Mouse (Mus musculus) neural tube, embryonic 14.5 days (tissue): ENCODE measurements at regions not wholly inside any gene's neighbourhood (a gene's known extent, or its start where the extent isn't known, plus 50 kb on each side); places are given as distances from the start of the nearest gene placed in this dataset.

Experiments
- ATAC-seq: fragments of 200-750 bp; cut with Nextera tagmentation; 2 replicates; pipeline ENCODE4 v1.8.0; 2017; ENCODE audit warnings: low read depth, mild to moderate bottlenecking, moderate TSS enrichment, moderate library complexity
- H3K27ac ChIP-seq: fragments of 300-500 bp; sonication (generic); 2 replicates; pipeline ENCODE4 v1.5.1; 2014; ENCODE audit warnings: low read depth, mild to moderate bottlenecking, control low read depth, low read length, moderate library complexity, mixed read lengths
- H3K27me3 ChIP-seq: fragments of 300-500 bp; sonication (generic); 2 replicates; pipeline ENCODE4 v1.6.1; 2014; ENCODE audit warnings: low read length; ENCODE audit not compliant: control insufficient read depth, insufficient read depth
- H3K36me3 ChIP-seq: fragments of 300-500 bp; sonication (generic); 2 replicates; pipeline ENCODE4 v1.6.1; 2014; ENCODE audit warnings: low read length, mixed read lengths; ENCODE audit not compliant: control insufficient read depth, insufficient read depth
- H3K4me1 ChIP-seq: fragments of 300-500 bp; sonication (generic); 2 replicates; pipeline ENCODE4 v1.6.1; 2014; ENCODE audit warnings: low read length; ENCODE audit not compliant: control insufficient read depth, insufficient read depth
- H3K4me2 ChIP-seq: fragments of 300-500 bp; sonication (generic); 2 replicates; pipeline ENCODE4 v1.6.1; 2014; ENCODE audit warnings: mild to moderate bottlenecking, low read depth, low read length, control low read depth
- H3K4me3 ChIP-seq: fragments of 300-500 bp; sonication (generic); 2 replicates; pipeline ENCODE4 v1.5.1; 2014; ENCODE audit warnings: low read depth, low read length, control low read depth, mixed read lengths
- H3K9ac ChIP-seq: fragments of 300-500 bp; sonication (generic); replicated peaks from 2 replicates; pipeline ENCODE4 v1.6.1; 2014; ENCODE audit warnings: low read depth, mild to moderate bottlenecking, control low read depth, low read length, mixed read lengths
- H3K9me3 ChIP-seq: fragments of 300-500 bp; sonication (generic); 2 replicates; pipeline ENCODE4 v1.6.1; 2016; ENCODE audit warnings: low read length; ENCODE audit not compliant: control insufficient read depth
- WGBS: fragments of 180-500 bp; shearing (Covaris S2); extraction: QIAGEN DNeasy Blood & Tissue Kit; methylation state at CpG from one replicate; pipeline ENCODE4 v1.1.7; 2014; 5-methylcytosine and 5-hydroxymethylcytosine counted together

DNA sequence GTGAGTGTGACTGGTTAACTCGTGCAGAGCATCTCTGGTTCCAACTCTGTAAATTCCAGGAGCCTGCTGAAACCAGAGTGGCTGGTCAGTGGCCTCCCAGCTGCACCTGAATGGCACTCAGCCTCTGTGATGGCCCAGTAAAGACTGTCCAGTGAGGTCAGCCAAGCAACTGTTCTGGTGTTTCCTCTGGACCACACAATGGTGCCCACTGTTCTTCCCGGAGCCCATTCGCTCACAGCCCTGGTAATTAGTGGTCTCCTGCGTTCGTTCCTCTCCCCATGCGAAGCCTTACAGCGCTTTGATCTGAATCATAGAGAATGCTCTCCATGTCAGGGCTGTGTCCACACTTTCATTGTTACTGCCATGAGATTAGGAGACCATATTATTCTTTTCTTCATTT, 75.5 kb downstream of the Enkur start:
- Histone ChIP-seq H3K9ac (no peak overlapping the region), H3K27me3 (no peaks in the 10 kb centered on the region), H3K9me3 (no peaks in the 10 kb centered on the region), H3K36me3 (no peaks in the 10 kb centered on the region), H3K4me3 (no peak overlapping the region), H3K4me2 (no peak overlapping the region), H3K27ac (no peak overlapping the region), H3K4me1 (no peaks in the 10 kb centered on the region)
- WGBS, result 69% methylated on average over 7 of the region's 7 CpGs
- no peak for ATAC-seq

DNA sequence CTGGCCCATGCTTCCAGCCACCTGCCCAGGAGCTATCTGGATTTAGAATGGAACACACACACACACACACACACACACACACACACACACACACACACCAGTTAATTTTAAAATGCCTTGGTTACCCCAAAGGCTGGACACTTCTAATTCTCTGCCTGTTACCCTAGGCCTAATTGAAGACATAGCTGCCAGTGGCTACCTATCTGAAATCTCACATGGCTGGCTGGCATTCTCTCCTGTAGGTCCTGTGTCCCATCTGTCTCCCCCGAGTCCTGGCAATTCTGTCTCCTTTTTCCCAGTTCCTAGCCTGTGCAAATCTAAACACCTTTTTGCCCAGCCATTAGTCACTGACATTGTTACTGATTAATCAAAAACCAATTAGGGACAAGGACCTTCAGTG, 78.6 kb downstream of the Enkur start:
- H3K4me2 ChIP-seq, result no peak overlapping the region
- ATAC-seq, result no peak
- H3K27me3 ChIP-seq, result no peaks in the 10 kb centered on the region
- H3K9me3 ChIP-seq, result no peaks in the 10 kb centered on the region
- WGBS, result 78% methylated on average over 1 of the region's 1 CpGs
- H3K9ac ChIP-seq, result no peak overlapping the region
- H3K4me1 ChIP-seq, result no peaks in the 10 kb centered on the region
- H3K27ac ChIP-seq, result no peak overlapping the region
- H3K4me3 ChIP-seq, result no peak overlapping the region
- no peaks in the 10 kb centered on the region for H3K36me3 ChIP-seq

DNA sequence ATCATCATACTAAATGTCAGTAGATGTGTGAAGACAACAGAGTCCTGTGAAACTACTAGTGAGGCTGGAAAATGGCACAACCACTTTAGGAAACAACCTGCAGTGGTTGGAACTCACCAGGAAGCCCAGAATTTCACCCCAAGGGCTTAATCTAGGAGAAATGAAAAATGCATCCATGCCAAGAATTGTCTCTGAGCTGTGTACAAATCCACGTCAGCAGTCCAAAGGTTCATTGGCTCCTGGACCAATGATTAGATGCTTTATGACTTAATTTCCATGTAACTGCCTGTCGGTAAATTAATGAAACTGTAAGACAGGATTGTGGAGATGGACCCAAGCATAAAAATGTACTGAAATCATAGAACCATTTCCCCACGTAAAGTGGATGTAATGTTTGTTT, 82.7 kb downstream of the Enkur start:
- H3K4me2 ChIP-seq, result no peak overlapping the region
- H3K36me3 ChIP-seq, result no peaks in the 10 kb centered on the region
- no peak overlapping the region for H3K9ac ChIP-seq
- no peak for ATAC-seq
- WGBS, result 62% methylated on average over 3 of the region's 3 CpGs
- no peak overlapping the region for H3K27ac ChIP-seq
- no peak overlapping the region for H3K4me3 ChIP-seq
- no peaks in the 10 kb centered on the region for H3K27me3 ChIP-seq
- H3K4me1 ChIP-seq, result no peaks in the 10 kb centered on the region
- no peaks in the 10 kb centered on the region for H3K9me3 ChIP-seq

DNA sequence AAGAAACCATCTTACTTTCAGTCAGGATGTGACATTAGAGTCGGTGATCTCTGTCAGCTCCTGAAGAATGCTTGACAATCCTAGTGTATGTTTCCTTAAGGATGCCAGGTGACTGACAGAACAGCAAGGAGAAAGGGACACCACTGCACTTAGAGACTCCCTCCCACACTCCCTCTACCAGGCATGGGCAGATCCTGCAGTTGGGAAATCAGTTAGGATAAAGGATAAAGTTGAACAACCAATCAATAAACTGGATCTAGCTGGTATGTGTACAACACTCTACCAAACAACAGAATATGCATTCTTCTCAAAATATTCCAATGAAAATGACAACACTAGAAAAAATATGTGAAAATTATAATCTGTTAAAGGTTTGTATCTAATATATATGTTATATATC, 83.5 kb downstream of the Enkur start:
- Histone ChIP-seq H3K27ac (no peak overlapping the region), H3K27me3 (no peaks in the 10 kb centered on the region), H3K9me3 (no peaks in the 10 kb centered on the region), H3K4me3 (no peak overlapping the region), H3K4me1 (no peaks in the 10 kb centered on the region), H3K9ac (no peak overlapping the region), H3K36me3 (no peaks in the 10 kb centered on the region), H3K4me2 (no peak overlapping the region)
- no peak for ATAC-seq
- 97% methylated on average over 1 of the region's 1 CpGs for WGBS

DNA sequence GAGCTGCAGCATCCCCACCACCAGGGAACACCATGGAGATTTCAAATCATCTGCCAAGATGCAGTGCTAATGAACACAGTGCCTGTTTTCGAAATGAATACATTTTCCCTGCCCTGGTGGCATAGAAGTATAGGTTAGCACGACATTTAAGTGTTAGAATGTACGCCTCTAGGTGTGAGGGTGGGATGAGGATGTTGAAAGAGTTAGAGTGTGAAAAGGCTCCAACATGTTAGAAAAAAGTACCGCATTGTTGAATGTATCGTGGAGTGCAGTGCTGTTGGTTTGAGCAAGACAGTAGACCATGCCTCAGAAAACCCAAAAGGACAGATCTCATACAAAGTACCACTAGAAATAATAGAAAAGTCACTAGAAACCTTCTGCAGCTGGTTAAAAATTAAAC, 88.3 kb downstream of the Enkur start:
- Histone ChIP-seq H3K9ac (no peak overlapping the region), H3K4me1 (no peaks in the 10 kb centered on the region), H3K9me3 (no peaks in the 10 kb centered on the region), H3K27me3 (no peaks in the 10 kb centered on the region), H3K36me3 (no peaks in the 10 kb centered on the region), H3K4me3 (no peak overlapping the region), H3K27ac (no peak overlapping the region), H3K4me2 (no peak overlapping the region)
- 87% methylated on average over 5 of the region's 5 CpGs for WGBS
- no peak for ATAC-seq

DNA sequence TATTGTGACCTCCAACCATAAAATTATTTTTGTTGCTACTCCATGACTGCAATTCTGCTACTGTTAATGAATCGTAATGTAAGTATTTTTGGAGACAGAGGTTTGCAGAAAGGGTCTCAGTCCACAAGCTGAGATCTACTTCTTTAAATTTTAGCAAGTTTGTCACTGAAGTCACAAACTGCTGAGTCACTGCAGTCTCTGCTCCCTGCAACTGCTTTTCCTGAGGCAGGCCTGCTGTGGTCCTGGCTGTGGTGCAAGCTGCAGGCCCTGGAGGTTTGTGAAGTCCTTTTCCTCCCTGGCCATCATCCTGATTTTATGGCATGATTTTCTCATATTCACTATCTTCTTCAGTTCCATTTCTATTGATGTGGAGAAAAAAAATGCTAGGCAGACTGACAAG, 93.6 kb downstream of the Enkur start:
- WGBS, result 91% methylated on average over 1 of the region's 1 CpGs
- H3K27me3 ChIP-seq, result no peaks in the 10 kb centered on the region
- H3K27ac ChIP-seq, result no peak overlapping the region
- H3K36me3 ChIP-seq, result no peaks in the 10 kb centered on the region
- no peak overlapping the region for H3K9ac ChIP-seq
- no peak overlapping the region for H3K4me3 ChIP-seq
- no peaks in the 10 kb centered on the region for H3K4me1 ChIP-seq
- H3K9me3 ChIP-seq, result no peaks in the 10 kb centered on the region
- no peak for ATAC-seq
- no peak overlapping the region for H3K4me2 ChIP-seq

DNA sequence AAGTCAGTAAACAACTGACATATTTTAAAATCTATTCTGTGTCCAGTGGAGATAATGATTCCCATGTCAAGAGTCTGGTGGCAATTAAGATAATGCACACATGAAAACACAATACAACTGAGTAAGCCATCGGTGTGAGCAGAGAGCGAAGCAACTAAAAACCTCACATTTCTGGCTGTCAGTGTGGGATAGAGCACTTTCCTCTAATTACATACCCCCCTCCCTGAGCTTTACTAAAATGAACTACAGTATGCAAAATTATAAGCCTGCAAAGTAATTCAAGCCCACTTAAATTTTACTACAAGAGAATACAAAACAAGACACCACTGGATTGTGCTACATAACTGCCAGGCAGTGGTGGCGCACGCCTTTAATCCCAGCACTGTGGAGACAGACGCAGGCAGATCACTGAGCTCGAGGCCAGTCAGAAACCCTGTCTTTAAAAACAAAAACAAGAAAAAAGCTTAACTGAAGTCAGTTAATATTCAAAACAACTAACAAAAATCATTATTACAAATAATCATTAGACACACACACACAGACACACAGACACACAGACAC, 104.8 kb downstream of the Enkur start:
- ATAC-seq, result no peak
- H3K4me1 ChIP-seq, result no peaks in the 10 kb centered on the region
- no peaks in the 10 kb centered on the region for H3K9me3 ChIP-seq
- no peak overlapping the region for H3K4me2 ChIP-seq
- H3K9ac ChIP-seq, result no peak overlapping the region
- no peak overlapping the region for H3K27ac ChIP-seq
- H3K36me3 ChIP-seq, result no peaks in the 10 kb centered on the region
- H3K4me3 ChIP-seq, result no peak overlapping the region
- H3K27me3 ChIP-seq, result no peaks in the 10 kb centered on the region
- 76% methylated on average over 6 of the region's 6 CpGs for WGBS

DNA sequence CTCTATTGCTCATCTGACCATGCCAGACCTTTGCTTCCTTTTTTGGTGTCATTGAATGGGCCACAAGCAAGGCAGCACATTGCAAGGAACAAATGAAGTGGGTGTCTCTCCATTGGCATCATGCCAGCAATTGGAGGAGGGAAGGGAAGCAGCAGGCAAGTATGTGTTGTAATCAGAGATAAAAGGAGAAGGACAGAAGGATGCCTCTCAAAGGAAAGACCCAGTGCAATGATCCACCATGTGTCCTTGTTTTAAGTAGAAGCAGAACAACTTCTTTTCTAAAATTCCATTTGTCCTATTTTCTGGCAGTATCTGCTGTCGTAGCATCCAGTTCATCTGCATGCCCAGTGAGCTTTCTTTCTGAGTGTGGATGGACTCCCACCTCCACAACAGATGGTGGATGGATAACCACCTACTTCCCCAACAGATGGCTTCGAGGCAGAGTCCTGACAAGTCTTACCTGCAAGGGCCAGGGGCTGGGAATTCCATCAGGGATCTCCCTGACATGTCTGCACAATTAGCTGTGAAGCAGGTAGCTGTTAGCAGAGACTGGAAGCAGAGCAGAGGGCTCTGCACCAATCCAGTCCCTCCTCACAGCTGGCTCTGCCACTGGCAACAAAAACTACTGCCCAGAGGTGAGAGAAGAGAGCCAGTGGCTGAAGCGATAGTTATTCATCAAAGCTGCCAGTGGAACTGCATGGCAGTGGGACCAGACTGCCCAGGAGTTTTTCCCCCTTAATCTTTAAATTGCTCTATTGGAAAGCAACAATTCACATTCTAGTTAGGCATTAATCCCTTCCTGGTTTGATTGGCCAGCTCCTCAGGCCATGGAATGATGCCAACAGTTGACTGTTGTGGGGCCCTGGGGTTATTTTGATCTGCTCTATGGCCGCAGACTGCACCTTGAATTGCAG, 113.8 kb downstream of the Enkur start:
- 69% methylated on average over 4 of the region's 4 CpGs for WGBS
- no peak overlapping the region for H3K4me3 ChIP-seq
- H3K4me1 ChIP-seq, result no peaks in the 10 kb centered on the region
- no peak overlapping the region for H3K27ac ChIP-seq
- ATAC-seq, result no peak
- no peak overlapping the region for H3K4me2 ChIP-seq
- H3K9me3 ChIP-seq, result no peaks in the 10 kb centered on the region
- H3K27me3 ChIP-seq, result no peaks in the 10 kb centered on the region
- no peaks in the 10 kb centered on the region for H3K36me3 ChIP-seq
- no peak overlapping the region for H3K9ac ChIP-seq

DNA sequence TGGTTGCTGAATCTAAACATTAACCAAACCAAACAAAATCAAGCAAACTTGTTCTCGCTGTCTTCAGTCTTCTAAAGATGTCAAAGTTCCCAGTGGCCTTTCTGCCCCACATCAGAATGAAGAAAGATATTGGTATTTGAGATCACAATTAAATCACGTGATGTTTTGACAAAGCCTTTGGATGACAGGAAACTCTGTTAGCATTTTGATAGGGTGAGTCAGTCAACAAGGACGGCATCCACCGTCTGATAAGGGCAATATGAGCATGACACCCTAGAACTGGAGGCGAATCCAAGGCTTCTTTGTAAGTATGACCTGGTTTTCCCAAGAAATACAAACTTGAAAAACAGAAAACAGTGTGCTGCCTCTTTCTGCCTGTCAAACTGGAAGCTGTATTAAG, 116.8 kb upstream of the Arhgap21 start:
- no peak for ATAC-seq
- 91% methylated on average over 5 of the region's 5 CpGs for WGBS
- no peak overlapping the region for H3K9ac ChIP-seq

More for the DNA sequence above, 116.8 kb upstream of the Arhgap21 start:
- no peak overlapping the region for H3K4me2 ChIP-seq
- no peaks in the 10 kb centered on the region for H3K36me3 ChIP-seq
- H3K9me3 ChIP-seq, result no peaks in the 10 kb centered on the region
- no peaks in the 10 kb centered on the region for H3K4me1 ChIP-seq
- no peak overlapping the region for H3K27ac ChIP-seq
- no peak overlapping the region for H3K4me3 ChIP-seq
- no peaks in the 10 kb centered on the region for H3K27me3 ChIP-seq
